Mouse (Mus musculus) macrophage (primary cell): ENCODE data around the gene Cdh13. TPM values are rescaled to one million over a fixed set of nuclear protein-coding genes. Genes with fewer than 3 reads are reported as not detected.

Source experiments
- H3K27ac ChIP-seq: fragments of 350-480 bp; formaldehyde crosslinking; 2 replicates; pipeline ENCODE4 v1.9.0; 2021
- H3K36me3 ChIP-seq: fragments of 350-480 bp; formaldehyde crosslinking; 2 replicates; pipeline ENCODE4 v1.9.0; 2021; ENCODE audit errors: inconsistent target
- H3K4me3 ChIP-seq: fragments of 350-480 bp; formaldehyde crosslinking; 2 replicates; pipeline ENCODE4 v1.9.0; 2021; ENCODE audit errors: inconsistent target
- H3K79me2 ChIP-seq: fragments of 350-480 bp; formaldehyde crosslinking; 2 replicates; pipeline ENCODE4 v1.9.0; 2021; ENCODE audit errors: inconsistent target
- WGBS: methylation state at CpG from one replicate; pipeline ENCODE4 v1.1.7; 2026; ENCODE audit warnings: inconsistent platforms; ENCODE audit not compliant: missing documents; 5-methylcytosine and 5-hydroxymethylcytosine counted together
- polyA plus RNA-seq: library from polyadenylated mRNA; stranded (reverse); fragments of 250-400 nt; gene quantifications from 3 replicates; pipeline ENCODE4 v1.2.4, GENCODE M21; 2018; ENCODE audit warnings: inconsistent platforms

The Cdh13 gene
- polyA plus RNA-seq, 1 experiment from 2014 or later, result not detected

DNA sequence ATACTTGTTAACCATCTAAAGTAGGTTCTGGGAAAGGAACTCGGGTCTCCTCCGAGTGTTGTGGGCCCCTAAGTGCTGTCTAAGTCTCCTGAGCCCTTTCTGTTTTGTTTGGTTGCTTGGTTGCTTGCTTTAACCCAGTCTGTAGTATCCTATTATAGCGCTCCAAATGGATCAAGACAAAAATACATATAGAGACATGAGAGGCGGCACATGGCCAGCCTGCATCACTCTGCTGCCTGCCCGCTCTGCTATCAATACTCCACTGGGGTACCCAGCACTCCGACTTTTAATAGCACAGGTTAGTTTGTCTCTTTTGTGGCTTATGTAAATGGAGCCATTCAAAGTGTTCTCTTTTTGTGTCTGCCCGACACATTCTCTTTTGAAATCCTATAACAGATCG is 285.8 kb downstream of the Cdh13 start:
- Histone ChIP-seq H3K79me2 (no peaks in the 10 kb centered on the region), H3K27ac (no peak overlapping the region), H3K4me3 (no peak overlapping the region), H3K36me3 (no peaks in the 10 kb centered on the region)
- 92% methylated on average over 8 of the region's 8 CpGs for WGBS

DNA sequence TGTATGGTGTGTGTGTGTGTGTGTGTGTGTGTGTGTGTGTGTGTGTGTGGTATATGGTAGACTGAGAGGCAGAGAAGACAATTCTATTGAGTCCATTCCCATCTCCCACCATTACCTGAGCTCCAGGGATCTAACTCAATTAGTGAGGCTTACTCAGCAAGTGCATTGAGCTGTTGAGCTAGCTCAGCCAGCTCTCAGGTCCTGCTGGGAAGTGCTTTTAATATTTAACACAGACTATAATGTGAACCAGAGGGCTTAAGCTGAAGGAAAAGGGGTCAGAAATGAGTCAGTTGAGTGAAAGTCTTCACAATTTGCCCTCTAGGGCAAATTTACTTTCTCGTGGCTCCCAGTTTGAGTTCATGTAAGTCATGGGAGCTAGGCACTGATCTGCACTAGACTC is 297.7 kb downstream of the Cdh13 start:
- Histone ChIP-seq H3K36me3 (no peaks in the 10 kb centered on the region), H3K27ac (no peak overlapping the region), H3K79me2 (no peaks in the 10 kb centered on the region), H3K4me3 (no peak overlapping the region)
- WGBS, result 92% methylated on average over 1 of the region's 1 CpGs

DNA sequence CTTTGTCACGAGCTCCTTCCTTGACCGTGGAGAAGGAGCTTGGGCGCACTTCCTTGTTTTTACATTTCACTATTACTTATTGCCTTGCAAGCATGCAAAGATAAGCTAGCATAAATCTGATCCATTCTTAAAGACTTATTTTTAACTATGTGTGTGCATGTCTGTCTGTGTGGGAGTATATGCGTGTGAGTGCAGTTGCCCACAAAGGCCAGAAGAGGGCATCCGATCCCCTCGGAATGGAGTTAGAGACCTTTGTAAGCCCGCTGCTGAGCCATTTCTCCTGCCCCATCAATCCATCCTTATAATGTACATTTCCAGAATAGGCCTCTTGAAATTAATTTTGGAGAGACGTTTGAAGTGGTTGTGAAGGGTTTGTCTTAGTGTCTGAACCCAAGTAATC is 298.7 kb downstream of the Cdh13 start:
- WGBS, result 94% methylated on average over 8 of the region's 8 CpGs
- no peaks in the 10 kb centered on the region for H3K79me2 ChIP-seq
- H3K27ac ChIP-seq, result no peak overlapping the region
- no peak overlapping the region for H3K4me3 ChIP-seq
- no peaks in the 10 kb centered on the region for H3K36me3 ChIP-seq

DNA sequence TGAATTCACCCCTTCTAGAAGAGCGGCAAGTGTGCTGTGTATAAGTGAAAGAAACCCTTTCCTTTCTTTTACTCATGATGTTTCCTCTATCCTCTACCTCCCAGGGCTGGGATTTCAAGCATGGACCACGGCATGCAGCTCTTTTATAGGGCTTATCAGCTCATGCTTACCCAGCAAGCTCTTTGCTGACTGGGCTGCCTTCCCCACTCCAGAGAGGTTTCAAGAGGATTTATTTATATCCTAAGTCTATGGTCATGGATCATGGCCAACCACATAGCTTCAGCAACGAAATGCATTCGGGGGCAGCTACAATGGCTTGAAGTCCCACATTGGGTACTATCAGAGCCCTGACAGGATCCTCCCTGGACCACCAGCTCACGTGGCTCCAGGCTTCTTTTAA is 304.4 kb downstream of the Cdh13 start:
- 83% methylated on average over 5 of the region's 5 CpGs for WGBS
- Histone ChIP-seq H3K36me3 (no peaks in the 10 kb centered on the region), H3K79me2 (no peaks in the 10 kb centered on the region), H3K27ac (no peak overlapping the region), H3K4me3 (no peak overlapping the region)

DNA sequence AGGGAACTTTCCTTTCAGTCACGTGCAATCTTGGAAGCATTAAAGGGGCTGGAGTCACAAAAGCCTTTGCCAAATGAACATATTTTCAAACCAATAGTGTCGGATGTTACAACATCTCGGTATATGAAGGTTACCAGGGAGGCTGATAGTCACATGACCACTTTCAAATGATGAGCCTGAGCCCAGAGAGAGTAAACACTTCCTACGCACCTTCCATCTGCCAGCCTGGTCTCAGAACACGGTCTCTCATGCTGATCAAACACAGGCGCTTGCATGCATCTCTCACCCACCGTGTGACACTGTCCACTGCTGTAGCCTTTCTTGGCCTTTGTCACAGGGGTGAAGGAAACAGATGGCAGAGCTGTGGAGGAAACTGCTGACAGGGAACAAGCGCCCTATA is 313.3 kb downstream of the Cdh13 start:
- H3K27ac ChIP-seq, result no peak overlapping the region
- H3K4me3 ChIP-seq, result no peak overlapping the region
- no peaks in the 10 kb centered on the region for H3K79me2 ChIP-seq
- WGBS, result 55% methylated on average over 8 of the region's 8 CpGs
- H3K36me3 ChIP-seq, result no peaks in the 10 kb centered on the region

DNA sequence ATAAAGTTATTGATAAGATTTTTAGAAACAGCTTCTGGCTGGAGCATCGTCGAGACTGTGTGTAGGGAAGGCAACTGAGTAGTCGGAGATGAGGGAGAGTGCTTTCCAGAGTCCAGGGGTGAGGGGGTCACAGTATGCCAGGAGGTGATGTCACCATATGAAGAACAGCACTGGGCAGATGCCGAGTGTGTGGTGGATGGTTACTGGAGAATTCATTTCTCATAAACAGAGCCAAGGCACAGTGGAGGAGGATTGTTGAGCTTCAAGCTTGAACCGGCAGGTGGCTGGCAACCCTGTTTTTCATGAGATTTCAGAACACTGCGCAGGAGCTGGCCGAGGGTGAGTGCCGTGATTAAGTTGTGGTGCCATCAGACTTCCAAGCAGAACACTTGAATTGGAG is 317.8 kb downstream of the Cdh13 start:
- no peaks in the 10 kb centered on the region for H3K36me3 ChIP-seq
- WGBS, result 93% methylated on average over 8 of the region's 8 CpGs
- H3K4me3 ChIP-seq, result no peak overlapping the region
- no peaks in the 10 kb centered on the region for H3K79me2 ChIP-seq
- no peak overlapping the region for H3K27ac ChIP-seq

DNA sequence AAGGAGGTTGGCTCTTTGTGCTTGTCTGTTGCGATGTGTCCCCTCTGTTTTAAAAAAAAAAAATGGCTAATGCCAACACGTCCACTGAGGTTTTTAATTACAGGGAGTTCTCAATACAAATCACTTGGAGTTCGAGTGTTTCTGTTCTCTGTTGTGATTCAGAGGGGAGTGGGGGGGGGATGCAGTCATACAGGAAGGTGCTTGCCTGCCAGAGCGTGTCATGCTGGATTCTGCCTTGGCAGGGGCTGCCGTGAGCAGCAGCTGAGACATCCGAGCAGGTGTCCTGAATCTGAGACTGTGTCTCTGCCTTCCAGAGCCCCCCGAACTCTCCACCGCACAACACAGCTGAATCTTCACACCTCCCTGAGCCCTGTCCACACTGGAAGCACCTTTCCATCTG is 318.5 kb downstream of the Cdh13 start:
- Histone ChIP-seq H3K4me3 (no peak overlapping the region), H3K79me2 (no peaks in the 10 kb centered on the region), H3K36me3 (no peaks in the 10 kb centered on the region), H3K27ac (no peak overlapping the region)
- 84% methylated on average over 8 of the region's 8 CpGs for WGBS

DNA sequence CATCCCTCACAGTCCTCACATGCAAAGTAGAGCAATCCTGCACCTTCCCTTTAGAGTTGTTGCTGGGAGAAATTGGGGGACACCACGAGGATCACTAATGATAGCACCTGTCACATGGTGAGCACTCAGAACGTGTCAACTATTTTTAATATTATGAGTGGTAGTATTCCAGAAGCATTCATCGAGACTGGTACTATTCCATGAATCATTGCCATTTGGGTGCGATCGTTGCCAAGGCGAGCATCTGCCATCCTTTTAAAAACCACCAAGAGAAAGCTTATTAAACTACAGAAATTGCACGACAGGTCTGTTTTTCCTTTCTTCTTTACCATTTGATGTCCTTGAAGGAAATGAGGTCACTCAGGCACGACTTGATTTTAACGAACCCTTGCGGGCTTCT is 328.0 kb downstream of the Cdh13 start:
- 82% methylated on average over 10 of the region's 10 CpGs for WGBS
- Histone ChIP-seq H3K36me3 (no peaks in the 10 kb centered on the region), H3K4me3 (no peak overlapping the region), H3K27ac (no peak overlapping the region), H3K79me2 (no peaks in the 10 kb centered on the region)

DNA sequence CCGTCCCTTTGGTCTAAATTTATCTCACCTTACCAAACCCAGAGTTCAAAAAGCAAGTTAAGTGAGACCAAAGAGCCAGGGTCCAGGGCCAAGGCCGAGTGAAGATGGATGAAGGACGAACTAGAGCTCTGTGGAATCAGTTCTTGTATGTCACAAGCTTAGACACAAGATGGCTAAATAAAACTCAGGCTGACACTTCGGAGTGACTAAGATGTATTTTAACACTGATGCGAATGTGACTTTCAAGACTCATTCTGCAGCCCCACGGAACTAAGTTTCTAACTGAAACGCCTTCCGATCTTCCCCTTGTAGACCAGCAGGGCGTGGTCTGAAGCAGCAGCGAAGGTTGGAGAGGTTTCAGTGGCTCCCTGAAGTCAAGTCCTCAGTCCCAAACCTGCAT is 334.7 kb downstream of the Cdh13 start:
- Histone ChIP-seq H3K27ac (no peak overlapping the region), H3K36me3 (no peaks in the 10 kb centered on the region), H3K4me3 (no peak overlapping the region), H3K79me2 (no peaks in the 10 kb centered on the region)
- 91% methylated on average over 10 of the region's 10 CpGs for WGBS

DNA sequence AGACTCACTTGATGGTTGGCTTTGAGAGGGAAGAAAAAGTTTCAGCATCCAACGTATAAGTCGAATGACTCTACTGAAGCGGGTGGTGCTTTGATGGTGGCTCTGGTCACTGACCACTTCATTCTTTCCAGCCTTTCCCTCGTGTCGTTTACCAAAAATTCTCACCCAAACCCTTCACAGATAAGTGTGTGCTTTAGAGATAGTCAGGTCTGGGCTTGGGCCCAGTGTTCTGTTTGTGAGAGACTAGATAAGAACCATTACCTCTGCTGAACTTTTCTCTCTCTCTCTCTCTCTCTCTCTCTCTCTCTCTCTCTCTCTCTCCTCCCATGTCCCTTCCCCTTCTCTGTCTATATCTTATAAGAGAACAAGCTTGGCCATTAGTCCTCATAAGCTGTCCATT is 342.9 kb downstream of the Cdh13 start:
- Histone ChIP-seq H3K36me3 (no peaks in the 10 kb centered on the region), H3K79me2 (no peaks in the 10 kb centered on the region), H3K4me3 (no peak overlapping the region), H3K27ac (no peak overlapping the region)
- 83% methylated on average over 5 of the region's 5 CpGs for WGBS

DNA sequence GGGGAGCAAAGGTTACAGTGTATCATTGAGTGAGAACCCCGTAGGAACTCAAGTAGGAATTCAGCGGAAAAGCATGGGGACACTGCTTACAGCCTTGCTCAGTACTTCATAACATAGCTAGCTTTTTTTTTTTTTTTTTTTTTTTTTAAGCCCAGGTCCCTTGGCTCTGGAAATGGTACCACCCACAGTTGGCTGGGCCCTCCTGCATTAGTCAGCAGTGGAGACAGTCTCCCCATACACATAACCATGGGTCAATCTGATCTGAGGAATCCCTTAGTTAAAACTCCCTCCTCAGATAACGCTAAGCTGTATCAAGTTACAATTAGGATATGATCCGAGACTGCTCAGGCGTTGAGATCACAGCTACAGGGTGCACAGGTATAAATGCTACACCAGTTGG is 344.2 kb downstream of the Cdh13 start:
- no peaks in the 10 kb centered on the region for H3K79me2 ChIP-seq
- no peaks in the 10 kb centered on the region for H3K36me3 ChIP-seq
- no peak overlapping the region for H3K27ac ChIP-seq
- WGBS, result 81% methylated on average over 5 of the region's 5 CpGs
- no peak overlapping the region for H3K4me3 ChIP-seq

DNA sequence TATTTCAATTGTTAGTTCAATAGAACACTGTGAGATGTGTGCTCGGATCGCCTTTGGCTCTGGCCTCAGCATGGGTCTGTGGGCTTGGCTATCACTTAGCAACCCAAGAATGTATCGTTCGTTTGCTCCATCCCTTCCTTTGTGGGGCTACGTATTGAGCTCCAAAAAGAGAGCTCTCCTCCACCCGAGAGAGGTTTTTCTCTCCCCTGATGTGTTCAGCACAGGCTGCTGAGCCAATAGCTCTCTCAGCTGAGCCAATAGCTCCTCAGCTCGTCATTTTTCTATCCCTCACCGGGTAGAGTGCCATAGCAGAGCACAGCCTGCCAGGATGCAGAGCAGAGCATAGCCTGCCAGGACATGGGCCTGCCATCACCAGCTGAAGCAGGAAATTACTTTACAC is 345.2 kb downstream of the Cdh13 start:
- WGBS, result 89% methylated on average over 8 of the region's 8 CpGs
- no peak overlapping the region for H3K27ac ChIP-seq
- no peaks in the 10 kb centered on the region for H3K79me2 ChIP-seq
- no peak overlapping the region for H3K4me3 ChIP-seq
- H3K36me3 ChIP-seq, result no peaks in the 10 kb centered on the region

DNA sequence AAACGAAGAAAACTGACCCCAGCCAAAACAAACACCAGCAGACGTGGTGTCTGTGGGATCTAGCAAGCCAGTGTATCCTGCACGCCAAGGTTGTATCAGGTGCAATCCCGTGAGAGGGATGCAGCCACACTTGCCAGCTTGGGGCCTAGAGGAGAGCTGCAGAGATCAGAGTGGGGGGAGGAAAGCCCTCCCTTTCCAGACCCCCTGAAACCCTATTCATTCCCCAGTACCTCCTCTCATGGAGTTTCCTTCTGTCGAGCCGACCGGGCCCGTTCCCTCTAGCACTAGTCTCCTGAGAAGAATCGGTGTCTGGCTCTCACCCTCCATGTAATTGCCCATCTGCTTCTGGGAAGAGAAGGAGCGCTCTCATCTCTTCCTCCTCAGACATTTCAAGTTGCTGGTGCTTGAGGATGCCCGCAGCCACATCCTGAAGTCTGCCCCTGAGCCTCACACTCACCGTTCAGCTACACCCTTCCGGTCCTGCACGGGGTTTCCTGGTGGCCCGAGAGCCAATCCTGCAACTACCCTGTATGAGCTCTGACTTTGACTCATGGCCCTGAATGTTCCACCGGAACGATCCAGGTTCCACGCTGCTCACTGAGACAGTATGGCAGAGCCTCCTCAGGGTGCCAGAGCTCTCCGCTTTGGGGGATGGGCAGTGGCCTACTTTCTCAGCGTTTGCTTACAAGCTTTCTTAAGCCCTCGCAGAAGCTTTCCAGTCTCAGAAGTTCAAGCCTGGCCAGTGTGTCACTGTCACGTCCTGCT is 351.9 kb downstream of the Cdh13 start:
- Histone ChIP-seq H3K4me3 (no peak overlapping the region), H3K36me3 (no peaks in the 10 kb centered on the region), H3K27ac (no peak overlapping the region), H3K79me2 (no peaks in the 10 kb centered on the region)
- WGBS, result 74% methylated on average over 22 of the region's 22 CpGs

DNA sequence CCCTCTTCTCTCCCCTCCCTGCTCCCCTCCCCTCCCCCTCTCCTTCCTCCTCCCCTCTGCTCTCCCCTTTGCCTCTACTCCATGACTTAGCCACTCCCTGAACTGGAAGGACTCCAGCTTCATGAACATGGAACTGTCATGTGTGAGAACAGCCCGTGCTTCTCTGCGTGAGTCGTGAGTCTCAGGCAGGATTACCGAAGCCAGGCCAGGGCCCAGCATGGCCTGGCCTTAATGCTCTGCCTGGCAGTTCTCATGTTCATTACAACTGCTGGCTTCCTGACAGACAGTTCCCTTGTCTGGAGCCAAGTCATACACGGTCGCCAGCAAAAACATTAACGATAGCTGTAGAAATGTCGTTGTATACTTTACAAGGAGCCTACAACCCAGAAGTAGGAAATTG is 356.1 kb downstream of the Cdh13 start:
- WGBS, result 97% methylated on average over 8 of the region's 8 CpGs
- Histone ChIP-seq H3K36me3 (no peaks in the 10 kb centered on the region), H3K79me2 (no peaks in the 10 kb centered on the region), H3K27ac (no peak overlapping the region), H3K4me3 (no peak overlapping the region)

DNA sequence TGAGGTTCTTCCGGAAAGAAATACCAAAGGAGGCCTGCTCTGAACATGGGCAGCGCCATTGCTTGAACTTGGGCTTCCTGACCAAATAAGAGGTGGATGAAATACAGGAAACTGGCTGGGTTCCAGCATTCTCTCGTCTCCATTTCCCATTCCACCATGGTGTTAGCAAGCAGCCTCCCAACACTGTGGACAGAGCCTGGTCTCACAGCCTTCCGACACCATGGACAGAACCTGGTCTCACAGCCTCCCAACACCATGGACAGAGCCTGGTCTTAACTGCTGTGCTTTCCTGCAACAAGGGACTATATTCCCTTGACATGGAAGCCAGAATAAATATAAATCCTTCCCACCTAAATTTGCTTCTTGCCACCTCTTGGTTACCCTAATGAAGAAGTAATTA is 358.3 kb downstream of the Cdh13 start:
- no peak overlapping the region for H3K4me3 ChIP-seq

More for the DNA sequence above, 358.3 kb downstream of the Cdh13 start:
- no peak overlapping the region for H3K27ac ChIP-seq
- no peaks in the 10 kb centered on the region for H3K36me3 ChIP-seq
- H3K79me2 ChIP-seq, result no peaks in the 10 kb centered on the region
- 74% methylated on average over 4 of the region's 4 CpGs for WGBS
